Mouse (Mus musculus): Measurements from ENCODE around the gene Gmip. TPM values are rescaled to one million over a fixed set of nuclear protein-coding genes. Genes with fewer than 3 reads are reported as not detected.

Gmip gene
- polyA plus RNA-seq, 1 experiment from 2014 or later = 8.6 TPM

DNA sequence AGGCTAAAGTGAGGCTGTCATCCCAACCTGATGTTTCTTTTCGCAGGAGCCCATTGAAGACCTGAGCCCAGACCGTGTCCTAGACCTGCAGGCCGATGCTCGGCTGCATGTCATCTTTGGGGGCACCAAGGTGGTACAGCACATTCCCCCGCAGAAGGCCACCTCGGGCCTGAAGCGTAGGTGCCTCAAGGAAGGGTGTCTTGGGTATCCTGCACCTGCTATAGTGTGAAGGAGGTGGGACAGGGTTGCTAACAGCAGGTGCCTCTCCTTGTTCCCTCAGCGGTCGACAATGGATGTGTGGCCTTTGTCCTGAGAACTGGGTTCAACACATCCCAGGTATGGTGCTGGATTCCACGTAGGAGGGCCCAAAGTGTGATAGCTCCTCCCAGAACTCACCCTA lies 10.8 kb upstream of the Gmip start:
- Histone ChIP-seq H3K4me2 (ENCODE audit: low read depth, low read length) (no peak overlapping the region), H3K9me3 (ENCODE audit: control insufficient read depth, low read length) (no peaks in the 10 kb centered on the region), H3K4me3 (ENCODE audit: low read depth, low read length) (no peak overlapping the region), H3K36me3 (ENCODE audit: control insufficient read depth, insufficient read depth, low read length) (peaks cover 96% of the 10 kb centered on the region), H3K9ac (ENCODE audit: low read depth, low read length) (no peak overlapping the region), H3K27ac (replicated peaks; ENCODE audit: low read depth, low read length) (no peak overlapping the region), H3K27me3 (replicated peaks; ENCODE audit: control insufficient read depth, insufficient read depth, low read length) (no peaks in the 10 kb centered on the region), H3K4me1 (ENCODE audit: control insufficient read depth, insufficient read depth, low read length) (peaks cover 3% of the 10 kb centered on the region; the same call in 1 of the 2 replicates)
- WGBS = 95% methylated on average over 10 of the region's 10 CpGs
- no peak for ATAC-seq (ENCODE audit: low read depth)
- DNase-seq (ENCODE audit: low spot score) = no peak

DNA sequence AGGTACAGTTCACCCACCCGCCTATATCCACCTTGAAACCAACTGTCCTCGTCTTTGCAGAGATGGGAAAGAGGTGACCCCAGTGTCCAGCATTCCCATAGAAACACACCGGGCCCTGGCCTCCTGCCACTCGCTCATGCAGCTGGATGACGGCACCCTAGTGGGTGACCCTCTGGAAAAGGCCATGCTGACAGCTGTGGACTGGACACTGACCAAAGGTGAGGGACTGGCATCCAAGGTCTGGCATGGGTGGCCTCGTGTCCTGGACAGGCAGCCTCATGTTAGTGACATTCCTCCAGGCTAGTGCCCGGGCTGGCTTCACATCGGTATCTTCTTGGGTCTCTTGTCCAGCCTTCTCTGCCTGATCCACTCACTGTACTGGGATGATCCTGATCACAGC lies 9.2 kb upstream of the Gmip start:
- ATAC-seq (ENCODE audit: low read depth) = no peak
- WGBS = 90% methylated on average over 8 of the region's 8 CpGs
- H3K4me3 ChIP-seq (ENCODE audit: low read depth, low read length) = no peak overlapping the region

GRCm38 (mm10) chr8:69799946-69800345 lies 8.5 kb upstream of the Gmip start:
- H3K4me2 ChIP-seq (ENCODE audit: low read depth, low read length) = no peak overlapping the region
- H3K27ac ChIP-seq (replicated peaks; ENCODE audit: low read depth, low read length) = no peak overlapping the region
- no peaks in the 10 kb centered on the region for H3K9me3 ChIP-seq (ENCODE audit: control insufficient read depth, low read length)
- 86% methylated on average over 5 of the region's 5 CpGs for WGBS
- no peak overlapping the region for H3K9ac ChIP-seq (ENCODE audit: low read depth, low read length)
- no peak for DNase-seq (ENCODE audit: low spot score)
- no peaks in the 10 kb centered on the region for H3K4me1 ChIP-seq (ENCODE audit: control insufficient read depth, insufficient read depth, low read length)
- no peaks in the 10 kb centered on the region for H3K27me3 ChIP-seq (replicated peaks; ENCODE audit: control insufficient read depth, insufficient read depth, low read length)
- no peak overlapping the region for H3K4me3 ChIP-seq (ENCODE audit: low read depth, low read length)
- no peak for ATAC-seq (ENCODE audit: low read depth)
- H3K36me3 ChIP-seq (ENCODE audit: control insufficient read depth, insufficient read depth, low read length) = peaks cover 100% of the 10 kb centered on the region

More for the DNA sequence above, 9.2 kb upstream of the Gmip start:
- no peaks in the 10 kb centered on the region for H3K27me3 ChIP-seq (replicated peaks; ENCODE audit: control insufficient read depth, insufficient read depth, low read length)
- no peaks in the 10 kb centered on the region for H3K4me1 ChIP-seq (ENCODE audit: control insufficient read depth, insufficient read depth, low read length)
- no peak overlapping the region for H3K4me2 ChIP-seq (ENCODE audit: low read depth, low read length)
- no peaks in the 10 kb centered on the region for H3K9me3 ChIP-seq (ENCODE audit: control insufficient read depth, low read length)
- H3K27ac ChIP-seq (replicated peaks; ENCODE audit: low read depth, low read length) = no peak overlapping the region
- peaks cover 100% of the 10 kb centered on the region for H3K36me3 ChIP-seq (ENCODE audit: control insufficient read depth, insufficient read depth, low read length)
- DNase-seq (ENCODE audit: low spot score) = no peak
- H3K9ac ChIP-seq (ENCODE audit: low read depth, low read length) = no peak overlapping the region

DNA sequence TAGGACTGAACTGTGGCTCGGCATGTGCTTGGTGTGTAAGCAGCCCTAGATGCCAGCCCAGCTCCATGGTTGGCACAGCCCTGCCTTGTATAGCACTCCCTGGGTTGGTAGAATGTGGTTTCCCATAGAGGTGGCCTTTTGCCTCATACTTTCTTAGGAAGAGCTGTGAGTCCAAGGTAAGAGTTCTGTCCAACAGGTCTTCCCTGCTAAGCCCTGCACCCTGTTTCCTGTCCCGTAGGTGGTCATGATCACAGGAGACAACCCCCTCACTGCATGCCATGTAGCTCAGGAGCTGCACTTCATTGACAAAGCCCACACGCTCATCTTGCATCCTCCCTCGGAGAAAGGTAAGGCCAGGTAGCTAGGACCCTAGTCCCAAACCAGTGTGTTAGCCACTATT lies 6.7 kb upstream of the Gmip start:
- 84% methylated on average over 4 of the region's 4 CpGs for WGBS

DNA sequence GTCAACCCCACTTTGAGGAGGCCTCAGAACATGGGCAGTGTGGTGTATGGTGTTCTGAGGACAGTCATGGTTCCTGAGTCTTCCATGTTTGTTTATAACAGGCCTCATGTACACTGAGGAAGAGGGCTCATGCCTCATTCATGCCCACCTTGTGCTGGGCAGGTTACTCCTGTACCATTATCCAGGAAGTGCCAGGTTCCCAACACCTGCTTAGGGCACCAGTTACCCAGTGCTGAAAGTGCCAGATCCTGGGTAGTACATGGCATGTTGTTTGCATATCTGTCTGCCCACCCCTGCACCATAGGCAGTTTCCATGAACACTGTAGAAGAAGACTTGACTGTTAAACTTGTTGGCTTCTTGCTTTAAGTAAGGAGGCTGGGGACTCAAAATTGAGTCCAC lies 6.3 kb upstream of the Gmip start:
- ATAC-seq (ENCODE audit: low read depth) (no peak), DNase-seq (ENCODE audit: low spot score) (no peak)
- Histone ChIP-seq H3K9me3 (ENCODE audit: control insufficient read depth, low read length) (no peaks in the 10 kb centered on the region), H3K27me3 (replicated peaks; ENCODE audit: control insufficient read depth, insufficient read depth, low read length) (no peaks in the 10 kb centered on the region), H3K9ac (ENCODE audit: low read depth, low read length) (no peak overlapping the region), H3K4me2 (ENCODE audit: low read depth, low read length) (no peak overlapping the region), H3K4me1 (ENCODE audit: control insufficient read depth, insufficient read depth, low read length) (no peaks in the 10 kb centered on the region), H3K4me3 (ENCODE audit: low read depth, low read length) (no peak overlapping the region), H3K36me3 (ENCODE audit: control insufficient read depth, insufficient read depth, low read length) (peaks cover 100% of the 10 kb centered on the region), H3K27ac (replicated peaks; ENCODE audit: low read depth, low read length) (no peak overlapping the region)

More for the DNA sequence above, 6.7 kb upstream of the Gmip start:
- no peak overlapping the region for H3K27ac ChIP-seq (replicated peaks; ENCODE audit: low read depth, low read length)
- ATAC-seq (ENCODE audit: low read depth) = no peak
- H3K27me3 ChIP-seq (replicated peaks; ENCODE audit: control insufficient read depth, insufficient read depth, low read length) = no peaks in the 10 kb centered on the region
- no peak for DNase-seq (ENCODE audit: low spot score)
- peaks cover 100% of the 10 kb centered on the region for H3K36me3 ChIP-seq (ENCODE audit: control insufficient read depth, insufficient read depth, low read length)
- H3K4me3 ChIP-seq (ENCODE audit: low read depth, low read length) = no peak overlapping the region
- H3K9ac ChIP-seq (ENCODE audit: low read depth, low read length) = no peak overlapping the region
- H3K4me1 ChIP-seq (ENCODE audit: control insufficient read depth, insufficient read depth, low read length) = no peaks in the 10 kb centered on the region
- H3K4me2 ChIP-seq (ENCODE audit: low read depth, low read length) = no peak overlapping the region
- H3K9me3 ChIP-seq (ENCODE audit: control insufficient read depth, low read length) = no peaks in the 10 kb centered on the region

- no peaks in the 10 kb centered on the region for H3K4me1 ChIP-seq (ENCODE audit: control insufficient read depth, insufficient read depth, low read length)
- H3K4me2 ChIP-seq (ENCODE audit: low read depth, low read length) = no peak overlapping the region
- H3K27me3 ChIP-seq (replicated peaks; ENCODE audit: control insufficient read depth, insufficient read depth, low read length) = no peaks in the 10 kb centered on the region
- WGBS = 96% methylated on average over 7 of the region's 7 CpGs
- no peak overlapping the region for H3K4me3 ChIP-seq (ENCODE audit: low read depth, low read length)
- H3K9ac ChIP-seq (ENCODE audit: low read depth, low read length) = no peak overlapping the region
- DNase-seq (ENCODE audit: low spot score) (no peak), ATAC-seq (ENCODE audit: low read depth) (no peak)
- no peak overlapping the region for H3K27ac ChIP-seq (replicated peaks; ENCODE audit: low read depth, low read length)
- H3K9me3 ChIP-seq (ENCODE audit: control insufficient read depth, low read length) = no peaks in the 10 kb centered on the region
- peaks cover 96% of the 10 kb centered on the region for H3K36me3 ChIP-seq (ENCODE audit: control insufficient read depth, insufficient read depth, low read length)
Measured at GRCm38 (mm10) chr8:69803366-69803765, 5.1 kb upstream of the Gmip start.

DNA sequence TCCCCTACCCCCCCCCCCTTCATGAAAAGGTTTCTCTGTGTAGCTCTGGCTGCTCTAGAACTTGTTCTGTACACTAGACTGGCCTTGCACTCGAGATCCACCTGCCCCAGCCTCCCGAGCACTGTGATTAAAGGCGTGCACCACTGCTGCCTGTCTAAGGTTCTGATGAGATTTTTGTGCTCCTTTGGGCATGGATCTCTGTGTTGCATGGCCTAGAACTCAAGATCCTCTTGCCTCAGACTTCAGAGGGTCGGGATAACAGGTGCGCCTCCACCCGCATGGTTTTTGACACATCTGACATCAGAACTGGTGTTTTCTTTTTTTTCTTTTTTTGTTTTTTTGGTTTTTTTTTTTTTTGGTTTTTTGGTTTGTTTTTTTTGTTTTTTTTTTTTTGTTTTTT lies 3.9 kb upstream of the Gmip start:
- Histone ChIP-seq H3K27ac (replicated peaks; ENCODE audit: low read depth, low read length) (no peak overlapping the region), H3K4me1 (ENCODE audit: control insufficient read depth, insufficient read depth, low read length) (no peaks in the 10 kb centered on the region), H3K4me2 (ENCODE audit: low read depth, low read length) (no peak overlapping the region), H3K9ac (ENCODE audit: low read depth, low read length) (no peak overlapping the region), H3K4me3 (ENCODE audit: low read depth, low read length) (no peak overlapping the region), H3K9me3 (ENCODE audit: control insufficient read depth, low read length) (no peaks in the 10 kb centered on the region), H3K36me3 (ENCODE audit: control insufficient read depth, insufficient read depth, low read length) (peaks cover 84% of the 10 kb centered on the region), H3K27me3 (replicated peaks; ENCODE audit: control insufficient read depth, insufficient read depth, low read length) (no peaks in the 10 kb centered on the region)
- 91% methylated on average over 6 of the region's 6 CpGs for WGBS
- ATAC-seq (ENCODE audit: low read depth) (no peak), DNase-seq (ENCODE audit: low spot score) (no peak)

- Histone ChIP-seq H3K4me2 (ENCODE audit: low read depth, low read length) (no peak overlapping the region), H3K9me3 (ENCODE audit: control insufficient read depth, low read length) (no peaks in the 10 kb centered on the region), H3K27ac (replicated peaks; ENCODE audit: low read depth, low read length) (no peak overlapping the region), H3K27me3 (replicated peaks; ENCODE audit: control insufficient read depth, insufficient read depth, low read length) (no peaks in the 10 kb centered on the region), H3K4me1 (ENCODE audit: control insufficient read depth, insufficient read depth, low read length) (no peaks in the 10 kb centered on the region), H3K36me3 (ENCODE audit: control insufficient read depth, insufficient read depth, low read length) (peaks cover 79% of the 10 kb centered on the region), H3K4me3 (ENCODE audit: low read depth, low read length) (no peak overlapping the region), H3K9ac (ENCODE audit: low read depth, low read length) (no peak overlapping the region)
- no peak for DNase-seq (ENCODE audit: low spot score)
- WGBS = 92% methylated on average over 10 of the region's 10 CpGs
- no peak for ATAC-seq (ENCODE audit: low read depth)
Measured at GRCm38 (mm10) chr8:69805086-69805485, 3.4 kb upstream of the Gmip start.

GRCm38 (mm10) chr8:69805491-69805890 lies 3.0 kb upstream of the Gmip start:
- DNase-seq (ENCODE audit: low spot score) (no peak), ATAC-seq (ENCODE audit: low read depth) (no peak)
- Histone ChIP-seq H3K27ac (replicated peaks; ENCODE audit: low read depth, low read length) (no peak overlapping the region), H3K27me3 (replicated peaks; ENCODE audit: control insufficient read depth, insufficient read depth, low read length) (no peaks in the 10 kb centered on the region), H3K4me1 (ENCODE audit: control insufficient read depth, insufficient read depth, low read length) (no peaks in the 10 kb centered on the region), H3K4me3 (ENCODE audit: low read depth, low read length) (no peak overlapping the region), H3K9me3 (ENCODE audit: control insufficient read depth, low read length) (no peaks in the 10 kb centered on the region), H3K4me2 (ENCODE audit: low read depth, low read length) (no peak overlapping the region), H3K36me3 (ENCODE audit: control insufficient read depth, insufficient read depth, low read length) (peaks cover 75% of the 10 kb centered on the region), H3K9ac (ENCODE audit: low read depth, low read length) (no peak overlapping the region)
- WGBS = 91% methylated on average over 9 of the region's 9 CpGs

All from embryonic facial prominence, embryonic 14.5 days (tissue).